Comparison of ENCODE assay signal across 28 mouse cellular contexts in genomic region chr10:79571314-79571713, GRCm38 (mm10). TPM values are rescaled to one million over a fixed set of nuclear protein-coding genes. Genes with fewer than 3 reads are reported as not detected.
A peak's percentile ranks its signal among the peaks of the same experiment; 100 is the strongest.
DNase-seq lines count a peak whose midpoint lies in the region; ATAC-seq and TF ChIP-seq lines count a peak whose summit lies in the region.
"Had no signal": no experiment of that assay in that cellular context is flagged by ENCODE, and none has a peak within 500 bp of the region (broad histone marks: within the 10 kb centered on the region; RNA-seq: fewer than 3 reads in every experiment).

No protein-coding gene starts in this region.

- H3K27ac ChIP-seq in intestine, embryonic 14.5 days (ENCODE audit: low read depth): no peak overlapping the region
- H3K27ac ChIP-seq in intestine, postnatal 0 days (ENCODE audit: low read depth, low read length): no peak overlapping the region
- H3K27ac ChIP-seq in limb, embryonic 10.5 days: no peak overlapping the region
- H3K27ac ChIP-seq: embryonic facial prominence, embryonic 15.5 days; forebrain, embryonic 10.5 days; forebrain, embryonic 15.5 days; heart, embryonic 15.5 days; hindbrain, embryonic 10.5 days; hindbrain, embryonic 14.5 days had no signal

- no peak for TF ChIP-seq CTCF in intestine, postnatal 0 days (IDR thresholded peaks at IDR 0.05; ENCODE audit: low read depth)

- WGBS in intestine, embryonic 14.5 days: 92% methylated on average over 2 of the region's 2 CpGs
- 95% methylated on average over 2 of the region's 2 CpGs for WGBS in intestine, postnatal 0 days
- WGBS in limb, embryonic 10.5 days: 94% methylated on average over 2 of the region's 2 CpGs

- no peaks in the 10 kb centered on the region for H3K9me3 ChIP-seq in intestine, embryonic 14.5 days (ENCODE audit: control insufficient read depth, low read length)
- no peaks in the 10 kb centered on the region for H3K9me3 ChIP-seq in intestine, postnatal 0 days (ENCODE audit: control insufficient read depth)
- H3K9me3 ChIP-seq in limb, embryonic 10.5 days (replicated peaks): no peaks in the 10 kb centered on the region
- H3K9me3 ChIP-seq: embryonic facial prominence, embryonic 15.5 days; forebrain, embryonic 15.5 days; G1E; heart, embryonic 15.5 days; hindbrain, embryonic 10.5 days had no signal

- no peaks in the 10 kb centered on the region for H3K36me3 ChIP-seq in intestine, embryonic 14.5 days (ENCODE audit: control insufficient read depth, insufficient read depth, low read length)
- no peaks in the 10 kb centered on the region for H3K36me3 ChIP-seq in intestine, postnatal 0 days (ENCODE audit: control insufficient read depth, insufficient read depth)
- H3K36me3 ChIP-seq in limb, embryonic 10.5 days: no peaks in the 10 kb centered on the region
- H3K36me3 ChIP-seq: embryonic facial prominence, embryonic 15.5 days; forebrain, embryonic 10.5 days; forebrain, embryonic 15.5 days; G1E; heart, embryonic 15.5 days; hindbrain, embryonic 10.5 days had no signal

- H3K4me3 ChIP-seq in intestine, embryonic 14.5 days (ENCODE audit: low read depth, low read length): no peak overlapping the region
- no peak overlapping the region for H3K4me3 ChIP-seq in intestine, postnatal 0 days (ENCODE audit: low read depth, low read length)
- no peak overlapping the region for H3K4me3 ChIP-seq in limb, embryonic 10.5 days
- H3K4me3 ChIP-seq: embryonic facial prominence, embryonic 15.5 days; erythroblast, embryonic 14.5 days; forebrain, embryonic 10.5 days; forebrain, embryonic 15.5 days; heart, embryonic 15.5 days; hindbrain, embryonic 10.5 days had no signal

- H3K4me1 ChIP-seq in intestine, embryonic 14.5 days (replicated peaks; ENCODE audit: control insufficient read depth, insufficient read depth, low read length): no peaks in the 10 kb centered on the region
- H3K4me1 ChIP-seq in intestine, postnatal 0 days (replicated peaks; ENCODE audit: control insufficient read depth, insufficient read depth, low read length): no peaks in the 10 kb centered on the region
- H3K4me1 ChIP-seq in limb, embryonic 10.5 days: no peaks in the 10 kb centered on the region
- H3K4me1 ChIP-seq: embryonic facial prominence, embryonic 15.5 days; forebrain, embryonic 10.5 days; forebrain, embryonic 15.5 days; heart, embryonic 15.5 days; hindbrain, embryonic 10.5 days had no signal

- no peaks in the 10 kb centered on the region for H3K27me3 ChIP-seq in intestine, embryonic 14.5 days (replicated peaks; ENCODE audit: control insufficient read depth, insufficient read depth, low read length)
- H3K27me3 ChIP-seq in intestine, postnatal 0 days (replicated peaks; ENCODE audit: control insufficient read depth, insufficient read depth, low read length): no peaks in the 10 kb centered on the region
- no peaks in the 10 kb centered on the region for H3K27me3 ChIP-seq in limb, embryonic 10.5 days (ENCODE audit: low read depth, poor library complexity, severe bottlenecking)
- H3K27me3 ChIP-seq: embryonic facial prominence, embryonic 15.5 days; forebrain, embryonic 15.5 days; heart, embryonic 15.5 days had no signal

- no peak overlapping the region for H3K9ac ChIP-seq in intestine, embryonic 14.5 days (ENCODE audit: low read length)
- no peak overlapping the region for H3K9ac ChIP-seq in intestine, postnatal 0 days (ENCODE audit: low read depth, low read length)
- H3K9ac ChIP-seq: embryonic facial prominence, embryonic 15.5 days; forebrain, embryonic 15.5 days; heart, embryonic 15.5 days; hindbrain, embryonic 14.5 days had no signal

- ATAC-seq in intestine, embryonic 14.5 days (replicated peaks; ENCODE audit: low FRiP score, low TSS enrichment, low read depth): no peak
- no peak for ATAC-seq in intestine, postnatal 0 days
- ATAC-seq: forebrain, embryonic 15.5 days had no signal

- no peak overlapping the region for H3K4me2 ChIP-seq in intestine, embryonic 14.5 days (ENCODE audit: low read length)
- no peak overlapping the region for H3K4me2 ChIP-seq in intestine, postnatal 0 days (replicated peaks; ENCODE audit: low read depth)
- H3K4me2 ChIP-seq: embryonic facial prominence, embryonic 15.5 days; forebrain, embryonic 15.5 days; heart, embryonic 11.5 days; heart, embryonic 15.5 days; hindbrain, embryonic 14.5 days had no signal

- DNase-seq in intestine, embryonic 14.5 days (ENCODE audit: low spot score): peak; percentile 28
- peak; percentile 4 to 15 for DNase-seq in right cerebral cortex, postnatal 10 days (ENCODE audit: low spot score in 2 of 2)
- no peak for DNase-seq in right cerebral cortex, postnatal 14 days
- DNase-seq in limb, embryonic 10.5 days (ENCODE audit: low spot score): peak; percentile 7
- no peak for DNase-seq in gastrocnemius, postnatal 10 days
- DNase-seq: adrenal gland, postnatal 10 days; cerebellum, adult 11 months; cerebellum, adult 8-10 months; cerebellum, postnatal 14 days; embryo, embryonic 11 days; gastrocnemius, postnatal 25 days had no signal

RNA-seq across cellular contexts. Expression of gene Theg, which starts 15.8 kb away (rescaled TPM):
- polyA plus RNA-seq in intestine, embryonic 14.5 days (2014; fragmentation: Nextera tagmentation; extraction: Ambion mirVana): not detected in 2 replicates
- not detected in 2 replicates for polyA plus RNA-seq in intestine, postnatal 0 days (2015; fragmentation: Nextera tagmentation; extraction: Ambion mirVana)
- polyA plus RNA-seq in limb, embryonic 10.5 days (2016; fragmentation: Nextera tagmentation; extraction: Ambion mirVana): not detected in 2 replicates
- total RNA-seq in gastrocnemius, postnatal 10 days (2021): not detected
- total RNA-seq: adrenal gland, postnatal 10 days; adrenal gland, postnatal 4 days; common myeloid progenitor, adult 5-6 weeks; G1E; gastrocnemius, adult 18-20 months; gastrocnemius, postnatal 25 days; granulocyte monocyte progenitor cell, adult 5-6 weeks; heart, postnatal 25 days had no signal
- polyA plus RNA-seq: brain, embryonic 14.5 days; embryonic facial prominence, embryonic 11.5 days; embryonic facial prominence, embryonic 15.5 days; erythroblast, embryonic 14.5 days; forebrain, embryonic 10.5 days; forebrain, embryonic 15.5 days; G1E; heart, embryonic 11.5 days; heart, embryonic 15.5 days; hindbrain, embryonic 10.5 days; hindbrain, embryonic 14.5 days had no signal

RNA-seq across cellular contexts. Expression of gene Mier2, which starts 16.3 kb away (rescaled TPM):
- polyA plus RNA-seq in intestine, embryonic 14.5 days (2014; fragmentation: Nextera tagmentation; extraction: Ambion mirVana): 47.9 and 48.0 TPM in 2 replicates
- 15.6 and 16.2 TPM in 2 replicates for polyA plus RNA-seq in intestine, postnatal 0 days (2015; fragmentation: Nextera tagmentation; extraction: Ambion mirVana)
- 71.3 and 79.8 TPM in 2 replicates for polyA plus RNA-seq in limb, embryonic 10.5 days (2016; fragmentation: Nextera tagmentation; extraction: Ambion mirVana)
- 10 to 100 TPM; 16.1 to 18.2 TPM for total RNA-seq in gastrocnemius, postnatal 10 days (2021)
- total RNA-seq: G1E had no signal

RNA-seq across cellular contexts. Expression of gene Plpp2, which starts 37.7 kb away (rescaled TPM):
- polyA plus RNA-seq in intestine, embryonic 14.5 days (2014; fragmentation: Nextera tagmentation; extraction: Ambion mirVana): 91.9 and 92.2 TPM in 2 replicates
- polyA plus RNA-seq in intestine, postnatal 0 days (2015; fragmentation: Nextera tagmentation; extraction: Ambion mirVana): 141 TPM in 2 replicates
- 26.6 and 29.3 TPM in 2 replicates for polyA plus RNA-seq in limb, embryonic 10.5 days (2016; fragmentation: Nextera tagmentation; extraction: Ambion mirVana)
- 1 to 10 TPM; 2.3 to 2.6 TPM for total RNA-seq in gastrocnemius, postnatal 10 days (2021)
- total RNA-seq: G1E had no signal

RNA-seq across cellular contexts. Expression of gene C2cd4c, which starts 42.5 kb away (rescaled TPM):
- 0.19 TPM in 1 of 2 replicates, not detected in the other for polyA plus RNA-seq in intestine, embryonic 14.5 days (2014; fragmentation: Nextera tagmentation; extraction: Ambion mirVana)
- polyA plus RNA-seq in intestine, postnatal 0 days (2015; fragmentation: Nextera tagmentation; extraction: Ambion mirVana): 0.05 TPM in 2 replicates
- polyA plus RNA-seq in limb, embryonic 10.5 days (2016; fragmentation: Nextera tagmentation; extraction: Ambion mirVana): not detected in 2 replicates
- under 1 TPM; 0.07 to 0.16 TPM for total RNA-seq in gastrocnemius, postnatal 10 days (2021)
- total RNA-seq: common myeloid progenitor, adult 5-6 weeks; G1E; gastrocnemius, postnatal 25 days; granulocyte monocyte progenitor cell, adult 5-6 weeks; heart, postnatal 25 days had no signal
- polyA plus RNA-seq: embryonic facial prominence, embryonic 15.5 days; erythroblast, embryonic 14.5 days; forebrain, embryonic 10.5 days; G1E; heart, embryonic 11.5 days; heart, embryonic 15.5 days had no signal

Comparison
In these comparisons a context has a peak if more than half of its experiments do, and no peak if none do; other contexts are left out.
1. DNase-seq: peak in intestine, embryonic 14.5 days (single experiment), right cerebral cortex, postnatal 10 days (2 of 2) and limb, embryonic 10.5 days (single experiment); none in right cerebral cortex, postnatal 14 days (single experiment) and gastrocnemius, postnatal 10 days (single experiment).